Mouse (Mus musculus): ENCODE results near the gene Rasa3. TPM values are rescaled to one million over a fixed set of nuclear protein-coding genes. Genes with fewer than 3 reads are reported as not detected.

Rasa3 gene
- polyA plus RNA-seq, 1 experiment from 2014 or later = 28.1 TPM

DNA sequence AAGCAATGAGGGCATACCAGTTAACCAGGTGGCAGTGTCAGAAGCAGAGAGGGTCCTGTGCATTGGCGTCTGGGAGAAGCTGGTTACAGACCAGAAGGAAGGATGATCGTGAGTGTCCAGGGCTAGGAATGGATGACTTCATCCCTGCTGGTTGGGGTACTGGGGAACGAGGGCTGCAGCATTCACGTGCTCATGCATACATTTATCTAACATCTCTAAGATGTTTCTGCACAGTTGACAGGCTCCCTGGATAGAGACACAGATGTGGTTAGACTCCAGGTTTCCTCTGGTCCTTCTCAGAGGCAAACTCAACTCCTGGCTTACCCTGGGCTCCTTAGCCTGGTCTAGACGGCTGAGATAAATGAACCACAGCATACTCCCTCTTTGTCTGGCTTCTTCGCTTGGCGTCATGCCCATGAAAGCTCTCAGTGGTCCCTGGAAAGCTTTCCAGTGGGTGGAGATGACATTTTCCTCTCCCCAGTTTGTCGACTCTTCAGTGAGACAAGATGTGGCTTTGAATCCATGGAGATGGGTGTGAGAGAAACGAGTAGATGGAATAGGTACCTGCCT is 145.7 kb downstream of the Rasa3 start:
- CTCF ChIA-PET = interaction anchor here (1.2 kb wide), 1 partner anchor 118 kb away, joined by 3 read pairs; no protein-coding TSS in a partner anchor
- in situ Hi-C loops (cut with MboI; ENCODE audit: low pct_unique_long_range_greater_than_20kb) = no loop called here
- POLR2A ChIA-PET = interaction anchor here (0.5 kb wide), 1 partner anchor 34 kb away, joined by 3 read pairs; no protein-coding TSS in a partner anchor
- no peak for TF ChIP-seq CTCF (IDR thresholded peaks at IDR 0.05)
- H3K27me3 ChIP-seq = no peaks in the 10 kb centered on the region
- no peak for ATAC-seq
- DNase-seq (ENCODE audit: low read depth, low spot score) = no peak

DNA sequence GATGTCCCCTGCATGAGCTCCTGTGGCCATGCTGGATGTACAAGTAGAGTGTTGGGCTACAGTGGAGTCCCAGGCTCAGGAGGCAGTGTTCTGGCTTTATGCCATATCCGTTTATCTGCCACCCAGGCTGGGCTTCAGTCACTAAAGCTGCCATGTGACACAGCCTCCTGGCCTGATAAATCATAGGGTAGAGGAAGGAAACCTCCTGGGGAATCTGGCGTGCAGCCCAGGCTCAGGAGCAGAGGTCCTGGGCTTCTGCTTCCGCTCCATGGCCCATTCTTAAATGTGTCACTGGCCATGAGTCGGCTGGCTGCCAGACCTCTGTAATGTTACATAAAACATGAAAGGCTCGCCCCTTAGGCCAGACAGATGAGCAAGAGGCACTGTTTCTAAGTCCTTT is 146.5 kb downstream of the Rasa3 start:
- TF ChIP-seq CTCF (IDR thresholded peaks at IDR 0.05) = no peak
- POLR2A ChIA-PET = interaction anchor here (0.5 kb wide), 1 partner anchor 33 kb away, joined by 3 read pairs; no protein-coding TSS in a partner anchor
- ATAC-seq (peak; percentile 85), DNase-seq (ENCODE audit: low read depth, low spot score) (peak; percentile 97)
- CTCF ChIA-PET = interaction anchor here (1.2 to 1.4 kb wide), 2 partner anchors 11 to 118 kb away, joined by 3 read pairs; no protein-coding TSS in a partner anchor
- H3K27me3 ChIP-seq = no peaks in the 10 kb centered on the region
- in situ Hi-C loops (cut with MboI; ENCODE audit: low pct_unique_long_range_greater_than_20kb) = no loop called here

DNA sequence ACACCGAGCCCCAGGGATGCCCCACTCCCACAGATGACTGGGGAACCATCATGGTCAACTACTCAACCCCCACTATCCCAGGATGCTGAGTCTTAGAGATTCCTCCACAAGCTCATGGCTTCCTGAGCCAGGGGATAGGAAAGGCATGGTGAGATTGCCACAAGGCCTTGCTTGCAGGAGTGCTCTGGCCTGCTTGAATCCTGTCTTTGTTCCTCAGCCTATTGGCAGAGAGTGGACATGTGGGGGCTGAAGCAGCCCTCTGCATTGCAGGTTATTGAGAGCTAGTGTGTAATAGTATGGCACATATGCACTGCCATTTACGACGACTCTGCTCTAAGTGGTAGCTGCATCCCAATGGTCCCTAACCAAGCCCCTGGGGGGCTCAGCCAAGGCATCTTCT is 147.0 kb downstream of the Rasa3 start:
- in situ Hi-C loops (cut with MboI; ENCODE audit: low pct_unique_long_range_greater_than_20kb) = no loop called here
- DNase-seq (ENCODE audit: low read depth, low spot score) = no peak
- no peak for ATAC-seq
- ChIA-PET CTCF (interaction anchor here (1.4 kb wide), 1 partner anchor 11 kb away, joined by 3 read pairs; no protein-coding TSS in a partner anchor), POLR2A (no interaction called here)
- TF ChIP-seq CTCF (IDR thresholded peaks at IDR 0.05) = no peak
- H3K27me3 ChIP-seq = no peaks in the 10 kb centered on the region

DNA sequence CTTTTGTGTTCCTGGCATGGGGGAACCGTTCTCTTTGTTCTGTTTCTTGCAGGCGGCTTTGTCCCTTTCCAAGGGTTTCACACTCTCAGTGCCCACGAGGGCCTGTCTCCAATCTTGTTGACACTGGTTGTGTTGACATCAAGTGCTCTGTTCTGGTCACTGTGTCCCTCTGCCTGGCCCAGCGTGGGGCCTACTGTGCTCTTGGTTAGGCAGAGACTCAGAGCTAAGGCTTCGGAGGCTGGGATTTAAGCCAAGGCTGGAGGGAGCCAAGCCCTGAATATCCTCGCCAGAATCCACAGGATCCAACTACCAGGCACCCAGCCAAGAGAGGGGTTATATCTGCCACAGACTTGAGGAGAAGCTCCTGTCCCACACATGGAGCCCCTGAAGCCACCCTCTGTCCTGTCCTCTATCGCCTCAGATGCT is 147.5 kb downstream of the Rasa3 start:
- ChIA-PET CTCF (interaction anchor here (1.4 kb wide), 1 partner anchor 10 kb away, joined by 3 read pairs; no protein-coding TSS in a partner anchor), POLR2A (no interaction called here)
- ATAC-seq = no peak
- no peak for DNase-seq (ENCODE audit: low read depth, low spot score)
- no peaks in the 10 kb centered on the region for H3K27me3 ChIP-seq
- no peak for TF ChIP-seq CTCF (IDR thresholded peaks at IDR 0.05)
- in situ Hi-C loops (cut with MboI; ENCODE audit: low pct_unique_long_range_greater_than_20kb) = no loop called here

- ATAC-seq = no peak
- in situ Hi-C loops (cut with MboI; ENCODE audit: low pct_unique_long_range_greater_than_20kb) = no loop called here
- ChIA-PET POLR2A (interaction anchor here (0.7 kb wide), 1 partner anchor 9 kb away, joined by 3 read pairs; no protein-coding TSS in a partner anchor), CTCF (interaction anchor here (1.4 kb wide), 1 partner anchor 10 kb away, joined by 3 read pairs; no protein-coding TSS in a partner anchor)
- no peak for TF ChIP-seq CTCF (IDR thresholded peaks at IDR 0.05)
- H3K27me3 ChIP-seq = no peaks in the 10 kb centered on the region
- no peak for DNase-seq (ENCODE audit: low read depth, low spot score)
Observed at GRCm38 (mm10) chr8:13529011-13529840, 148.2 kb downstream of the Rasa3 start.

GRCm38 (mm10) chr8:13521392-13521791 is 156.0 kb downstream of the Rasa3 start:
- in situ Hi-C loops (cut with MboI; ENCODE audit: low pct_unique_long_range_greater_than_20kb) = no loop called here
- H3K27me3 ChIP-seq = no peaks in the 10 kb centered on the region
- ChIA-PET POLR2A (no interaction called here), CTCF (interaction anchor here (1.1 kb wide), 1 partner anchor 28 kb away, joined by 3 read pairs; no protein-coding TSS in a partner anchor)
- ATAC-seq (no peak), DNase-seq (ENCODE audit: low read depth, low spot score) (no peak)
- no peak for TF ChIP-seq CTCF (IDR thresholded peaks at IDR 0.05)

DNA sequence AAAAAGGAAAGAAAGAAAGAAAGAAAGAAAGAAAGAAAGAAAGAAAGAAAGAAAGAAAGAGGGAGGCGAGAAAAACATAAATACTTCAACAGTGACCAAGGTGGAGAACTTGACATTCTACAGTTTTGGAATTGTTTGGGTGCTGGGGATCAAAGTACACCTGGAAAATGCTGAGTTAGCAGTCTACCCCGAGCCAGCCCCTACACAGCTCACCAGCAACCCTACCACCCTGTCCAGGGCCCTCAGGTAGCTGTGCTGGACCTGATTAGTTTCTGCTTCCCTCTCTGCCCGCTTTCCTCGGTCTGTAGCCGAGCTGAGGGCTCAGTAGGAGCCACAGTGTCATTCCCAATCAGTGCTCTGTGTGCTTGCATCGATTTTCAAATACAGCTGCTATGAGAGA is 157.1 kb downstream of the Rasa3 start:
- DNase-seq (ENCODE audit: low read depth, low spot score) (no peak), ATAC-seq (no peak)
- POLR2A ChIA-PET = no interaction called here
- TF ChIP-seq CTCF (IDR thresholded peaks at IDR 0.05) = no peak
- in situ Hi-C loops (cut with MboI; ENCODE audit: low pct_unique_long_range_greater_than_20kb) = no loop called here
- CTCF ChIA-PET = interaction anchor here (1.1 kb wide), 1 partner anchor 29 kb away, joined by 3 read pairs; no protein-coding TSS in a partner anchor
- no peaks in the 10 kb centered on the region for H3K27me3 ChIP-seq

DNA sequence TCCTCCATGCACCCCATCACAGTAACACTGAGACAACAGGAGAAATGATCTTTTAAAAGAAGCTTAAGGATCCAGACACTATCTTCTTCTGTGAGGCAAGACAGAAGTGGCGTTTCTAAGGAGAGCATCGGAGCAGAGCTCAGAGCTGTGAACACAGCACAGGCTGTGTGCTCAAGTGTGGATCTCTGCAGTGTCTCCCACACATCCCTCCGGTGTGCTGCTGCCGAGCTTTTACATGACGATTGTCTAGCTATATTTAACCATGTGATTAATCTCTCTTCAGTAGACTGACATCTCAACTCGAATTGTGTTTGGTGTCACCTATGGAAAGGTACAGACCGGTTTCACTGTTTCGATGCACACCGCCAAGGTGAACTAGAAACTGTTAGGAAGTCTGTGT is 157.9 kb downstream of the Rasa3 start:
- CTCF ChIA-PET = interaction anchor here (1.2 kb wide), 1 partner anchor 11 kb away, joined by 3 read pairs; no protein-coding TSS in a partner anchor
- DNase-seq (ENCODE audit: low read depth, low spot score) (no peak), ATAC-seq (no peak)
- POLR2A ChIA-PET = no interaction called here
- in situ Hi-C loops (cut with MboI; ENCODE audit: low pct_unique_long_range_greater_than_20kb) = no loop called here
- TF ChIP-seq CTCF (IDR thresholded peaks at IDR 0.05) = no peak
- H3K27me3 ChIP-seq = no peaks in the 10 kb centered on the region

DNA sequence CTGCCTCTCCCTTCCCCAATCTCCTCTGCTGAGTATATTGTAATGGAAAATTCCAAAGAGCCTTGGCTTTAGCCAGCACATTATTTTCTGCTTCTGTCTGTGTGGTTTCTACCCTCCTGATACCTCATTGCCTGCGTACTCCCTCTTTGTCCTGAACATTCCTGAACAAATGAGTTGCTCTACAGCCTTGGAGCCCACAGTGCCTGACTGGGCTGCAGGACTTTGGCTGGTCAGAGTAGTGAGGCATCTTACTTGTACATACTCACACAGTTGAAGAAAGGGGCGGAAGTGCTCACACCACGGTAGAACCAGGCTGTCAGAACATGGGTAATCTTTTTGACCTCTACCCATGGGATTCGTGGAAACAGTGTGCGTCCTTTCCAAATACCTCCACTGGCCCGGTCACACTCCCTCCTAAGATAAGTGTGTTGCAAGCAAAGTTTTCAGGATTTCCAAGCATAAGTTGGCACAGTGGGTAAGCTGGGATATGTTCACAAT is 160.1 kb downstream of the Rasa3 start:
- no peak for DNase-seq (ENCODE audit: low read depth, low spot score)

More for the DNA sequence above, 160.1 kb downstream of the Rasa3 start:
- in situ Hi-C loops (cut with MboI; ENCODE audit: low pct_unique_long_range_greater_than_20kb) = no loop called here
- ATAC-seq = peak; percentile 52
- TF ChIP-seq CTCF (IDR thresholded peaks at IDR 0.05) = no peak
- CTCF ChIA-PET = no interaction called here
- no peaks in the 10 kb centered on the region for H3K27me3 ChIP-seq
- POLR2A ChIA-PET = interaction anchor here (0.5 kb wide), 1 partner anchor 10 kb away, joined by 3 read pairs; no protein-coding TSS in a partner anchor

Other genes starting within 250 kb of the Rasa3 start
- 0.08 TPM for gene Tmem255b, start 242.4 kb downstream of the Rasa3 start, polyA plus RNA-seq (2021)
- gene Gas6, start 183.1 kb downstream of the Rasa3 start, polyA plus RNA-seq (2021) = 101 TPM
- not detected for gene 1700029H14Rik, start 115.1 kb downstream of the Rasa3 start, polyA plus RNA-seq (2021)
- gene Cfap97d2, start 28.3 kb upstream of the Rasa3 start, polyA plus RNA-seq (2021) = not detected
- gene Cdc16, start 80.1 kb upstream of the Rasa3 start, polyA plus RNA-seq (2021) = 88.2 TPM
- gene Upf3a, start 108.0 kb upstream of the Rasa3 start, polyA plus RNA-seq (2021) = 36.4 TPM
- not detected for gene AF366264, start 160.8 kb upstream of the Rasa3 start, polyA plus RNA-seq (2021)
- gene Champ1, start 192.0 kb upstream of the Rasa3 start, polyA plus RNA-seq (2021) = 28.7 TPM
- 51.6 TPM for gene Coprs, start 212.7 kb upstream of the Rasa3 start, polyA plus RNA-seq (2021)